Mouse (Mus musculus): ENCODE measurements around the gene Prr12. TPM values are rescaled to one million over a fixed set of nuclear protein-coding genes. Genes with fewer than 3 reads are reported as not detected.

Prr12 gene
- polyA plus RNA-seq, 1 experiment from 2014 or later: 6.4 TPM

DNA sequence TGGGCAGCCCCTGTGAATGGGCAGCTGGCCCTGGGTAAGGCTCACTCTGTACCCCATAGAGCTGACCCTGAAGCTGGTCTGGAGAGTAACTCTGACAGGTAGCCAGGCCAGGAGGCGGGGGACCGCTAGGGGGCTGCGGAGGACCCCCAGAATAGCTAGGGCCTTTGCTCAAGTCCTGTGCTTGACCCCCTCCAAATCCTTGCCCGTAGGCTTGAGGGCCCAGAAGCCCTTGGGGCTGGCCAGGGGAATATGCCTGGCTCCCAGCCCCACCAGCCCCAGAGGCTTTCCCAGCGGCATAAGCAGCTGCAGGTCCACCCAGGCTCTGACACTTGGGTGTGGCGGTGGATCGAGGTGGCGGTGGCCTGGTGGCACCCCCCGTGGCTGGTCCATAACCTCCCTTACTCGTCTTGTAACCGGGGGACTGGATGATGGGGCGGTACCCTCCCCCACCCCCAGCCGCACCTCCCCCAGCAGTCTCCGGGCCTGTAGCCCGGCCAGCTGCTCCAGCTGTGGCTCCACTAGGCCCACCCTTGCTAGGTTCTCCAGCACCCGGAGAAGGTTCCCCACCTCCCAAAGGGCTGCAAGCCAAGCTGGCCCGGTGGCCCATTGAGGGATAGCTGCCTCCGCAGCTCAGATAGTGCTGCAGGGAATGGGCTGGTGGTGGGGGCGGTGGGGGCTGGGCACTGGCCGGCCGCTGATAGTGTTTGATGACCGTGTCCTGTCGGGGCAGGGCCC lies 3.6 kb downstream of the Prr12 start:
- ATAC-seq (no peak), DNase-seq (ENCODE audit: low spot score) (no peak)
- 89% methylated on average over 22 of the region's 23 CpGs for WGBS
- no peak overlapping the region for H3K4me2 ChIP-seq (replicated peaks; ENCODE audit: low read depth, low read length)
- no peak overlapping the region for H3K4me3 ChIP-seq (ENCODE audit: low read depth, low read length)
- H3K27me3 ChIP-seq (replicated peaks; ENCODE audit: insufficient read depth, low read length): no peaks in the 10 kb centered on the region
- TF ChIP-seq CTCF (IDR thresholded peaks at IDR 0.05): no peak
- TF ChIP-seq EP300 (IDR thresholded peaks at IDR 0.05): no peak
- H3K27ac ChIP-seq (ENCODE audit: low read length): no peak overlapping the region
- H3K36me3 ChIP-seq (ENCODE audit: insufficient read depth, low read length): peaks cover 28% of the 10 kb centered on the region
- H3K9ac ChIP-seq (replicated peaks; ENCODE audit: low read depth): no peak overlapping the region
- no peaks in the 10 kb centered on the region for H3K9me3 ChIP-seq (ENCODE audit: low read length)
- peaks cover 7% of the 10 kb centered on the region; the same call in 1 of the 2 replicates for H3K4me1 ChIP-seq (ENCODE audit: insufficient read depth, low read depth, low read length)

DNA sequence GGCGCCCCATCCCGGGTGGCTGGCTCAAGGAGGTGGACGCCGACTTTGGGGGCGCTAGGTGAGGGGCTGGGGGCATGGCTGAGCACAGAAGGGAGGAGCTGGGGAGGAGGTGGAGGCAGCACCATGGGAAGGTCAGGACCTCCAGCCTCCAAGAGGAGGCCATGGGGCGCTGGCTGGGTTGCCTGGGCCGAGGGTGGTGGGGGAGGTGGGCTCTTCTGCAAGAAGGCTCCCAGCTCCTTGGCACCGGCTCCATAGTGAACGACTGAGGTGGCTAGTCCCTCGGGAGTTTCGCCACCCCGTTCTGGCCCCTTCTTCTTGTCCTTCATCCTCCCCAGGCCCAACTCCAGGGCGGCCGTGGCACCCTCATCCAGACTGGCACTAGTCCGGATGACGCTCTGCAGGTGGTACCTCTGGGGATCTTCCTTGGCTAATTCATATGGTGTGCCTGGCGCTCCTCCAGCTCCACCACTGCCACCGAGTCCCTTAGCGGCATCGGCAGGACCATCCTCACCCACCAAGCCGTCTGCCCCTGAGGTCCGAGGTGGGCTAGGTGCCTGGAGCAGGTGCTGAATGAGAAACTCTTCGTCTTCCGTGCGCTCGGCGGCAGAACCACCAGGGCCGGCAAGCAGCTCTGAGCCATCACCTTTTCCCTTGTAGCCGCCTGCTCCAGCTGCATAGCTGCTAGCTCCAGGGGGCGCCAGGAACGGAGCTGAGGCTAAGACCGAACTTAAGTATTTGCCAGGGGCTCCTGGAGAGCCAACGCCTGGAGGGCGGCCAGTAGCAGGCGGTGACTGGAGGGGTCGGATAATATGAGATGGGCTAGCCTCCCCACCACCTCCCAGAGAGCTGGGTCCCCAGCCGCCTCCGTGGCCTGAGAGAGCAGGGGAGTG lies 4.4 kb downstream of the Prr12 start:
- H3K4me2 ChIP-seq (replicated peaks; ENCODE audit: low read depth, low read length): no peak overlapping the region
- no peak overlapping the region for H3K4me3 ChIP-seq (ENCODE audit: low read depth, low read length)
- H3K9ac ChIP-seq (replicated peaks; ENCODE audit: low read depth): no peak overlapping the region
- peaks cover 4% of the 10 kb centered on the region; the same call in 1 of the 2 replicates for H3K4me1 ChIP-seq (ENCODE audit: insufficient read depth, low read depth, low read length)
- DNase-seq (ENCODE audit: low spot score): no peak
- peaks cover 28% of the 10 kb centered on the region for H3K36me3 ChIP-seq (ENCODE audit: insufficient read depth, low read length)
- WGBS: 89% methylated on average over 34 of the region's 38 CpGs
- TF ChIP-seq CTCF (IDR thresholded peaks at IDR 0.05) (no peak), EP300 (IDR thresholded peaks at IDR 0.05) (no peak)
- ATAC-seq: no peak
- no peaks in the 10 kb centered on the region for H3K9me3 ChIP-seq (ENCODE audit: low read length)
- H3K27me3 ChIP-seq (replicated peaks; ENCODE audit: insufficient read depth, low read length): no peaks in the 10 kb centered on the region
- no peak overlapping the region for H3K27ac ChIP-seq (ENCODE audit: low read length)

DNA sequence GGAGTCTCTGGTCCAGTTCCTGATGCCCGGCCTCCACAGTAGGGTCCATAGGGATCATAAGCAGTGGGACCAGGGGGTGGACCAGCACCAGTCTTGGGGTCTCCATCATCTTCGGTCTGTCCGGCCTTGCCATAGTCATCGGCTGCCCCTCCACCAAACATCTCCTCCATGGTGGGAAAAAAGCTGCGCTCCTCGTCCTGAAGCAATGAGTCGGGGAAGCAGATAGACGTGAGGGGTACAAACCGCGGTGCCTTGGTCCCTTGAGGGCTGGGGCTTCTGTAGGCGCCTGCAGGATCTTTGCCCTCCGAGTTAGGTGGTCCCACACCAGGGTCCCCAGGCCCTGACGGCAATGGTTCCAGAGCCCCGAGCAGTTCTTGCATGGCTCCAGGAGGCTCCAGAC lies 5.2 kb downstream of the Prr12 start:
- H3K4me2 ChIP-seq (replicated peaks; ENCODE audit: low read depth, low read length): no peak overlapping the region
- ATAC-seq (no peak), DNase-seq (ENCODE audit: low spot score) (no peak)
- H3K9me3 ChIP-seq (ENCODE audit: low read length): no peaks in the 10 kb centered on the region
- TF ChIP-seq EP300 (IDR thresholded peaks at IDR 0.05) (no peak), CTCF (IDR thresholded peaks at IDR 0.05) (no peak)
- H3K27ac ChIP-seq (ENCODE audit: low read length): no peak overlapping the region
- H3K9ac ChIP-seq (replicated peaks; ENCODE audit: low read depth): no peak overlapping the region
- no peak overlapping the region for H3K4me3 ChIP-seq (ENCODE audit: low read depth, low read length)
- peaks cover 35% of the 10 kb centered on the region for H3K36me3 ChIP-seq (ENCODE audit: insufficient read depth, low read length)
- no peaks in the 10 kb centered on the region for H3K27me3 ChIP-seq (replicated peaks; ENCODE audit: insufficient read depth, low read length)
- peaks cover 4% of the 10 kb centered on the region; the same call in 1 of the 2 replicates for H3K4me1 ChIP-seq (ENCODE audit: insufficient read depth, low read depth, low read length)
- 96% methylated on average over 14 of the region's 14 CpGs for WGBS

DNA sequence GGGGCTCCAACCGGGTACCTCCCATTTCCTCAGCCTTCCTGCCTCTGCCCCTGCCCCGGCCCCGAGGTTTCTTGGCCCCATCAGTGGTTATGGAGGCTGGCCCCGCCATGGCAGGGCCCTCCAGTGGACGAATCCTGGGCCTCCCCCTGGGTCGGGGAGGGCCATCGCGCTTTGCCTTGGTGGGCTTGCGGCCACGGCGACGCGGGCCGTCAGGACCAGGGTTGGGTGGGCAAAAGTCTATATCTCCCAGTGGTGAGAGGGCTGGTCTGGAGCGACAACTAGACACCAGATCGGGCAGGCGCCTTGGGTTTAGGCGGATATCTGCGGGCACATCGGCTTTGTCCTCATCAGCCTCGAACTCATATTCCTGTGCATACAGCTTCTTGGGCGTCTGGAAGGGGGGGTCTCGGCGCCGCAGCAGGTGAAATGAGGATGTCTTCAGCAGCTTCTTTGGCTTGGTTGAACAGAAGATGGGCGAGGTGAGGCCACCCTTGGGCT lies 5.8 kb downstream of the Prr12 start:
- no peak overlapping the region for H3K9ac ChIP-seq (replicated peaks; ENCODE audit: low read depth)
- WGBS: 94% methylated on average over 26 of the region's 26 CpGs
- H3K36me3 ChIP-seq (ENCODE audit: insufficient read depth, low read length): peaks cover 35% of the 10 kb centered on the region
- no peaks in the 10 kb centered on the region for H3K27me3 ChIP-seq (replicated peaks; ENCODE audit: insufficient read depth, low read length)
- no peak for TF ChIP-seq CTCF (IDR thresholded peaks at IDR 0.05)
- no peaks in the 10 kb centered on the region for H3K9me3 ChIP-seq (ENCODE audit: low read length)
- no peak overlapping the region for H3K27ac ChIP-seq (ENCODE audit: low read length)
- no peak overlapping the region for H3K4me2 ChIP-seq (replicated peaks; ENCODE audit: low read depth, low read length)
- DNase-seq (ENCODE audit: low spot score): no peak
- H3K4me1 ChIP-seq (ENCODE audit: insufficient read depth, low read depth, low read length): peaks cover 4% of the 10 kb centered on the region; the same call in 1 of the 2 replicates
- no peak overlapping the region for H3K4me3 ChIP-seq (ENCODE audit: low read depth, low read length)
- no peak for ATAC-seq

DNA sequence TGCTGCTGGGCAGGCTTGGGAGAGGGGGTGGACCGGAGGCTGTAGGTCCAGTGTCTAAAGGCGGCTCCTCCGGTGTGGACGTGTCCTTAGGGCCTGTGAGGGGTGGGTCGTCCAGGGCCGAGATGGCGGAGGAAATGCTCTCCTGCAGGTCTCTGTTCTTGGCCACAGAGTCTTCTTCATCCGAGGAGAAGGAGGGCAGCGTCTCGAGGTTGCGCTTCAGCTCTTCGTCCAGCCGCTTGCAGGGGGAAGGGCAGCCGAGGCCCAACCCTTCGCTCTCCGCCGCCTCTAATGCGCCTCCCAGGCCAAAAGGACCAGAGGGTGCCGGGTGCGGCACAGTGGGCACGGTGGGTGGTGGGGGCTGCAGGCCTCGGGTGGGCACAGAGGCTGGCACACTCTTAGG lies 6.9 kb downstream of the Prr12 start:
- peaks cover 37% of the 10 kb centered on the region for H3K36me3 ChIP-seq (ENCODE audit: insufficient read depth, low read length)
- no peak overlapping the region for H3K9ac ChIP-seq (replicated peaks; ENCODE audit: low read depth)
- H3K27ac ChIP-seq (ENCODE audit: low read length): no peak overlapping the region
- no peak overlapping the region for H3K4me2 ChIP-seq (replicated peaks; ENCODE audit: low read depth, low read length)
- no peaks in the 10 kb centered on the region for H3K9me3 ChIP-seq (ENCODE audit: low read length)
- no peak for TF ChIP-seq EP300 (IDR thresholded peaks at IDR 0.05)
- TF ChIP-seq CTCF (IDR thresholded peaks at IDR 0.05): no peak
- H3K27me3 ChIP-seq (replicated peaks; ENCODE audit: insufficient read depth, low read length): no peaks in the 10 kb centered on the region
- WGBS: 94% methylated on average over 22 of the region's 22 CpGs
- no peaks in the 10 kb centered on the region for H3K4me1 ChIP-seq (ENCODE audit: insufficient read depth, low read depth, low read length)
- DNase-seq (ENCODE audit: low spot score): no peak
- no peak overlapping the region for H3K4me3 ChIP-seq (ENCODE audit: low read depth, low read length)
- no peak for ATAC-seq

DNA sequence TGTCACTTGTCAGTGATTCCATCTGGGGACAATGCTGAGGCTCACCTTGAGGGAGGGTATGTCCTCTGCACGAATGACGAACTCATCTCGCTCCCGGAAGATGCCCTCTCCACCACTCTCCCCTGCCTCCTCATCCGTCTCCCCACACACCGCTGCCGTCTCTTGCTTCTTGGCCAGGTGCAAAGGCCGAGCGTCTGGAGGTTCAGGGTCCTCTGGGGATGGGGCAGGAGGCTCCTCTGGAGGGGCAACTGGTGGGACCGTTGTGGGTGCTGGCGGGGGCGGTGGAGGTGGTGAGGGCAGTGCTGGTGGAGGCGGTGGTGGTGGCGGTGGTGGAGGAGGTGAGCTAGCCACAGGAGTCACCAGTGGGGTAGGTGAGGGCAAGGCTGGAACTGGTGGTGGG lies 9.4 kb downstream of the Prr12 start:
- Histone ChIP-seq H3K9me3 (ENCODE audit: low read length) (no peaks in the 10 kb centered on the region), H3K36me3 (ENCODE audit: insufficient read depth, low read length) (peaks cover 32% of the 10 kb centered on the region), H3K4me1 (ENCODE audit: insufficient read depth, low read depth, low read length) (no peaks in the 10 kb centered on the region), H3K4me2 (replicated peaks; ENCODE audit: low read depth, low read length) (no peak overlapping the region), H3K9ac (replicated peaks; ENCODE audit: low read depth) (no peak overlapping the region), H3K4me3 (ENCODE audit: low read depth, low read length) (no peak overlapping the region), H3K27me3 (replicated peaks; ENCODE audit: insufficient read depth, low read length) (no peaks in the 10 kb centered on the region), H3K27ac (ENCODE audit: low read length) (no peak overlapping the region)
- 93% methylated on average over 14 of the region's 14 CpGs for WGBS
- no peak for DNase-seq (ENCODE audit: low spot score)
- no peak for ATAC-seq
- no peak for TF ChIP-seq EP300 (IDR thresholded peaks at IDR 0.05)
- no peak for TF ChIP-seq CTCF (IDR thresholded peaks at IDR 0.05)
